Mouse (Mus musculus): ENCODE data around the gene Pde1c.

Pde1c gene

DNA sequence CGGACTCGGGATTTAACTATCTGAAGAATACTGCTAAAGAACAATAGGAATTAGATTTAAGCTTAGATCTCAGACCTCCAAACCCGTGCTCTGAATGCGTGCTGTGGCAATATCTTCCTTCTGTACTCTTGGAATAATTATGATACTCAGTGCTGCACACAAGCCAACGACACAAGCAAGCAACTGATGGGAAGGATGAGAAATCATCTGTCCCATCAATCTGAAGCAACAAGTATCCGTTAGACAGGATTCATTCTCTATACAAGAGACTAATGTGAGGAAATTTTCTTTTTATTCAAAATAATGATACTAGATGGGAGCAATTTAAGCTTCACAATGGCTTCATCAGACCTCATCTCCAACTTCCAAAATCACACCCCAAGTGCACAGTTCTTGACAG, 237.5 kb downstream of the Pde1c start:
- DNase-seq (ENCODE audit: low read depth, low spot score) = no peak

DNA sequence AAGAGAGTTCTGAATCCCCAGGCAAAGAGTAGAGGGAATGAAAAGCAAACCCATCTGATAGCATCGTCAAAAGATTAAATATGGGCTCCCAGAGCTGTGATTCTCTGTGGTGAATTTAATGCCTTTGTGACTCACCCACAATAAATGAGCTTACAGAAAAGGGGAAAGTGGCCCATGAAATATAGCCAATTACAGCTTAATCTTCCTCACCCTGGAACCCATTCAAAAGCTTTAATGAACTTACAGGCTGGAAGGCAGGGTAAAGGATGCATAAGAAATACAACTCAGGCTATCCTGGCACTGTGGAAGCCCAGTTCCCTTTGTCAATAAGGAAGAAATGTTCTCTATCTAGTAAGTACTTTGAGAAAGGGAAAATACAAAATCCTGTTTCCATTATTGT, 240.8 kb downstream of the Pde1c start:
- no peak for DNase-seq (ENCODE audit: low read depth, low spot score)

DNA sequence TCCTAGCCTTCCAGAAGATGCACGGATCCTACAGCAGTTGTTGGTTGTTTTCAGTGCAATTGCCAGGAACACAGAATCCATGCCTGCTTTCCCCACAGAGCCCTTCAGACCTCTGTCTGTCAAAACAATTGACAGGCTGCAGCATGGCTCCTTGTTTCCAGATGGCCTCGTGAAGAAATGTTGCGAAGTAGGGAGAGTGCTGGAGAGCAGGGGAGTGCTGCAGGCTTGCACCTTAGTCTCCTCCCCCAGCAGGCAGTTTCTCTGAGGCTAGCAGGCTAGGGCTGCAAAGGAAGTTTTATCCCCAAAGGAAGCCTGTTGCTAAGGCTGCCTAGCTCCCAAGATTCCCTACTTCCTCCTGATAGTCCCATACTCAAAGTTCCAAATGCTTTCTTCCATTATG, 246.1 kb downstream of the Pde1c start:
- DNase-seq (ENCODE audit: low read depth, low spot score) = no peak

DNA sequence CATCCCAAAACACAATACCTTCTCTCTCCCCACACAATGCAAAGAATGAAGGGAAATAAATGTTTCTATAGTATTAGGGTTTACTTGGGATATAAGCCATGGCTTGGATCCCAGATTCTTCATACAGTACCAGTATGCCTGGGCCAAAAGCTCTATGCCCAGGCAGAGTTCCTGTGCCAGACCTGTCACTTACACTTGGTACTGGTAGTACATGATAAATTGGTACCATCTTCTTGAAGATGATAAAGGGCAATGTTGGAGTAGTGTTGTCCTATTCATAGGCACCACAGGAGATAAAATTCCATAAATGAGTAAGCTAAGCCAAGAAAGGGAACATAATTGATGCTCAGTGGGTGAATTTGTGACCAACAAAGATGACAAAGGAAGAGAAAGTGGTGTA, 258.6 kb downstream of the Pde1c start:
- no peak for DNase-seq (ENCODE audit: low read depth, low spot score)

DNA sequence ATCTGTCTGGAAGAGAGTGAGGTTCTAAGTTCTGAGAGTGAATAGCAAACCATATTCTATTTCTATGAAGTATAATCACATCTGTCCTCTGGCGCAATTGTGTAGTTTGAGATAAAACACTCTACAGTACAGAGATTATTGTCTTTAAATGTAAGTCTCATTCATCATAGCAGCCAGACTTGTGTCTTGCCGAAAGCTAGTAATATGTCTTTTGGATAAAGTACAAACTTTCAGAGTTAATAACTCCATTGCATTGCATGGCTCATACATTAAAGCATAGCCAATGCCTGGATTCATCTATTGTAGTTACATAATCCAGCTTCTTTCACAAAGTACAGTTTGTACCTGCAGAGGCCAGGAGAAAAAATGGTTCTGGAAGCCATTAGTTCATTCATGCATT, 262.8 kb downstream of the Pde1c start:
- no peak for DNase-seq (ENCODE audit: low read depth, low spot score)

DNA sequence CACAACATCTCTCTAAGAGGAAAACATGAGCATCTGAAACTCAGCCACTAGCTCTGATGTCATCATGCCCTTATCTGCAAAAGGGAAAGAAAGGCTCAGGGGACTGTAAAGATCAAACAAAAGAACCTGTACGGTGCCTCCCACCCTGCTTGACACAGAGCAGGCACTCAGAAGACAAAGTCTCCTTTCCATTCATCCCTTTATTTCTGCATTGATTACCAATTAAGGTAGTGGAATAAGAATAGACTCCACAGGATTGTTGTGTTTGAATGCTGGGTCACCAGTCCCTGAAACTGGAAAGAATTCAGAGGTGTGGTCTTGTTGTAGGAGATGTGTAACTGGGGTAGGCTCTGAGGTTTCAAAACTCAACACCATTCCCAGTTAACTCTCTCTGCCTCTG, 276.7 kb downstream of the Pde1c start:
- no peak for DNase-seq (ENCODE audit: low read depth, low spot score)

DNA sequence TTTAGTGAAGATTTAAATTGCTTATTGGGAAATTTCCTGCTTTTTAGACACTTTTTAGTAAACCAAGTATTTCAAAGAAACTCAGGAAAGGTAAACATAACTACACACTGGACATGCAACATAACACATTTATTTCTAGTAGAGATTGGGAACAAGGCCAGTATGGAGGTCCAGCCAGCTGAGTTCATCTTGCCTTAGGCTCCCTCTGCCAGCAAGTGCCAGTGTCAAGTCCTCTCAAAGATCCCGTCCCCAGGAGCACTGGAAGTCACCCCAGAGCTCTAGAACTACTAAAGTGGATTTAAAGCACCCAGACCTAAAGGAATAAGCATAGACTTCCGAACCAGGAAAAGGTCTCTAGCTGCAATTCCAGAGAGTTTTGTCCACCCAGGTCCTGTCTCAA, 279.6 kb downstream of the Pde1c start:
- no peak for DNase-seq (ENCODE audit: low read depth, low spot score)

DNA sequence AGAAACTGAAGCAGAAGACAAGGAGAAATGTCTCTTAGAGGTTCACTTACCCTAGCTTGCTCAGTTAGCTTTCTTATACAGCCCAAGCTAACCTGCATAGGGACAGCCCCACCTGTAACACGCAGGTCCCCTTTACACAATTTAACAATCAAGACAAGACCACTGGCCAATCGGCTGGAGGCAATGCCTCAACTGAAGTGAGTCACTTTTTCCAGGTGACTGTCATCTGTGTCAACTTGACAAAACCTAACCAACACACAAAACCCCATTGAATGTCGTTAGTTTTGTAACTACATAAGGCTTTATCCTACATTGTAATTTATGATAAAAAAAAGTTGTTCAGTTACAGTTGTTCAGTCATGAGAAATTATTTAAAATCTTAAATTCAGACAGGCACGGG, 284.1 kb downstream of the Pde1c start:
- DNase-seq (ENCODE audit: low read depth, low spot score) = no peak

DNA sequence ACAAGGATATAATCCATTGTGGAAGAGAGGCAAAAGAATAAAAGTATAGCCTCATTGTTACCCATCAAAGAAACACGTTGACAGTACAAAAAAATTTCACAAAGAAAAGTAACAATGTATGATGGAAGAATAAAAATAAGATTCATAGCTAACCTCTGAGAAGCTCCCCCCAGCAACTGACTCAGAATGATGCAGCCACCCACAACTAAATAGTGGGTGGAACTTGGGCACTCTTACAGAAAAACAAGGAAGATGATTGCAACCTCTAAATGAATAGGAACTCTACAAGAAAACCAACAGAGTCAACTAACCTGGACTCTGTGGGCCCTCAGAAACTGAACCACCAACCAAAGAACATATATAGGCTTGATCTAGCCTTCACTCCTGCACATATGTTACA, 293.4 kb downstream of the Pde1c start:
- DNase-seq (ENCODE audit: low read depth, low spot score) = no peak

DNA sequence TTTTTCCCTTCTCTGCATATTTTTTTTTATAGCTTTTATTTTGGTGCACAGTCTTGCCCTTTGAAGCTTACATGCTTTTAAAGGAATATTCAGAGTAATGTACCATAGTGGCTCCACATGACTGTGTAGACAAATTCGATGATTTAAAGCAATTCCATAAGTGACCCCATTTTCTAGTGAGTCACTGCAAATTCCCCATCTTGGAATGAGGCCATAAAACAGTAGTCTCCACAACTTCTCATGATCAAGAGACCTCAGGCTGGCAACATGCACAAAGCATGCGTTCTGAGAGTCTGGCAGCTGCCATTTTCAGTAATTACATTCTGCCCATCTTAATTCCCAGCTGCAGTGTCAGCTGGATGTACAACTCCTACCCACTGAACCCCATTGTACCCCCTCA, 297.2 kb downstream of the Pde1c start:
- DNase-seq (ENCODE audit: low read depth, low spot score) = no peak

DNA sequence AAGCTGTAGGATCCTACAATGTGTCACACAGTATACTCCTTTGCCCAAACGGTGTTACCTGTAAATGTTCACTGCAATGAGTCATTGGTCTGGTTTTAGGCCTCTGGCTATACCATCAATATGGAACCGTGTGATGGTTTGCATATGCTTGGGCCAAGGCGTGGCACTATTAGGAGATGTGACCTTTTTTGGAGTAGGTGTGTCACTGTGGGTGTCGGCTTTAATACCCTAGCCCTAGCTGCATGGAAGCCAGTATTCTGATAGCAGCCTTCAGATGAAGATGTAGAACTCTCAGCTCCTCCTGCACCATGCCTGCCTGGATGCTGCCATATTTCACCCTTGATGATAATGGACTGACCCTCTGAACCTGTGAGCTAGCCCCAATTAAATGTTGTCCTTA, 304.4 kb downstream of the Pde1c start:
- no peak for DNase-seq (ENCODE audit: low read depth, low spot score)

DNA sequence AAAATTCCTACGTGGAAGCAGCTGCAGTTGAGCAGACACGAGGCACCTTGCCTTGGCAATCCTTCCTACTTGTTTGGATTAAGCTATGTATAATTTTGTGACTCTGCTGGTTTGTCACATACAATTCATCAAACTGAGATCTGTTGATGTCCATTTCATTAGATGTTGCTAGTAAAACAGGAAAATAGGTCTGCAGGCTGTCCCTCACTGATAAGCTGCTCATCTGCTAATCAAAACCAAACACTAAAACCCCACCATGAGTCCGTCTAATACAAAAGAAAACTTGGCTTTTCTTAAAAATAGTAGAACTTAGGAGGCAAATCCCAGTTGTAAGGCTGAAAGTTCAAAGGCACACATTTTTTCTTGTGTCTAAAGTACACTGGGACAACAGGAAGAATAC, 308.8 kb downstream of the Pde1c start:
- DNase-seq (ENCODE audit: low read depth, low spot score) = no peak

DNA sequence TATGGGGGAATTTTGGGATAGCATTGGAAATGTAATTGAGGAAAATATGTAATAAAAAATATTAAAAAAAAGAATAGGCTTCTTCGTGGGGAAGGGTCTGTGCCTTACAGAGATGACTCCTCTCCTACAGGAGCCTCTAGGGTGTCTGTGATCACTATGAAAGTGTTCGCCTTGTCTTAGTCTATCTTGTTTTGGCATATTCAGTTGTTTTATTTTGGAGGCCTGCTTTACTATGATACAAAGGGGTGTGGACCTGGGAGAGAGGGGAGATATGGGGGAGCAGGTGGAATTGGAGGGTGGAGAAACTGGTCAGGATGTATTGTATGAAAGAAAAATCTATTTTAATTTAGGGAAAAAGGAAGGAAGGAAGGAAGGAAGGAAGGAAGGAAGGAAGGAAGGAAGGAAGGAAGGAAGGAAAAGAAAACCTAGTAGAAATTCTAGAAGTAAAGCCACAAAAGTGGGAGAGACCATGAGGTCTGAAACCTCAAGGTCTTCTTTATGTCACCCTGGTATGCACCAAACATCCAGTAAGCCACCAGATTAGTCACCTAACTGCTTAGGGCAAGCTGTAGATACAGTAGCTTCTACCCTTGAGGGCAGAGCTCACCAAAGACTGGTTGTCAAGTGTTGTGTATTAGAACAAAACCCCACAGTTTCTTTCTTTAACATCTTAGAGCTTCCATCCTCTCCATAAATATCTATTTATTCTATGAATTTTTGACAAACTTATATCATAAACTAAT, 311.2 kb downstream of the Pde1c start:
- DNase-seq (ENCODE audit: low read depth, low spot score) = no peak

DNA sequence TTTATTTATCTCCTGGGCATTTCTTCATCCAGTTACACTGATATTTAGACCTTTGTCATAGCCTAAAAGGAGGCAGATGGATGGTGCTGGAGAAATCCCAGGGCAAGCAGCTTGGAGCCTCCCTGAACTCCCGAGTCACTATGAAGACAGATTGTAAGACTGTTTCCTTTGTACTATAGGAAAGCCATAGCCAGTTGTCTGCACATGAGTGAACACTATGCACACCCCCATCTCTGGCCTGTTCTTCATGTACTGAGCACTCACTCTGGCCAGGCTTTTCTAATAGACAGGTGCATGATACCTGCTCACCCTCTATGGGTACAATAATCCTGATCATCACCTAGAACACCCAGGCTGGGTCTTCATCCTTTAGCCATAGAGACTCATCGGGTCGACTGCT, 318.8 kb downstream of the Pde1c start:
- no peak for DNase-seq (ENCODE audit: low read depth, low spot score)

DNA sequence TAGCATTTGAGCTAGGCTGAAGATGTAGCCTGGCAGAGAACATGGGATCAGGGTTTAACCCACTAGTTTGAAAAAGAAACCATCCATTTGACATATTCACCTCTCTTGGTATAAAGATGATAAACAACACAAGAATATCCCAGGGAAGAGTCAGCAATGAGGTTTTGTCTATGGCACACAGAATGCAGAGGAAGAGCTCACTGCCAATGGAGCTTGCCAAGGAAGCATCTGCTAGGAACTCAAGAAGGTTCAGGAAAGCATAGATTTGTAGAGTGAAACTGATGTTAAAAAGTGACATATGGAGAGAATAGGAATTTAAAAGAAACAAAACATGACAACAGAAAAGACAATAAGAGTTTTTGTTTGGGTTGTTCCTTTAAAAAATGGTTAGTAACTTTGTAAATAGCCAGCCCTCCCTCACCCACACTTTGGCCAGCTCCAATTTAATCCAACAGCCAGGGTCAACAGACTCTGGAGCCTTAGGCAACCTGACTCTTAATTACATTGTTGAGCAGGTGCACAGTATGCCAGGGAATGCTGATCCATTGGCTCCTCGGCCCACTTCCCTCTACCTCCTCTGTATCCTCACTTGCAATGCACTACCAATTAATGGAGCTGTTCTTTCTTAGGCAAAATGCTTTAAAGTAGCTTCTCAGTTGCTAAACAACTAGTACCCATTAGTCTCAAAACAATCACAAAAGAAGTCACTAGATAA, 377.3 kb downstream of the Pde1c start:
- no peak for DNase-seq (ENCODE audit: low read depth, low spot score)

DNA sequence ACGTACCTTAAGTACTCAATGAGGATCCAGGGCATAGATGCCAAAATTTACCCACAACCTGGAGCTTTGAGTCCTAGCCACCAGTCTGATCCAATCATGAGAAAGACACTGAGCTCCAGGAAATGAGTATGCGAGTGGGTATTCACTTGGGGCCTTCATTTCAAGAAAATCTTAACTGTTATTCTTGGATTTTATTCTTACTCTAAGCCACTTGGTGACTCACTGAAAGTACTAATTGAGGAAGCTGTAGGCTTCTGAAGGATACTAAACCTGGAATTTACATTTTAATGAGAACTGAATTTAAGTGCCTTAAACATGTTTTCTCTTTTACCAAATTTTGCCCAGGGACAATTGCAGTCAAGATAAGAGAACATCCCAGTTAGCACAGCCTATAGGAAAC, 392.4 kb downstream of the Pde1c start:
- DNase-seq (ENCODE audit: low read depth, low spot score) = no peak

DNA sequence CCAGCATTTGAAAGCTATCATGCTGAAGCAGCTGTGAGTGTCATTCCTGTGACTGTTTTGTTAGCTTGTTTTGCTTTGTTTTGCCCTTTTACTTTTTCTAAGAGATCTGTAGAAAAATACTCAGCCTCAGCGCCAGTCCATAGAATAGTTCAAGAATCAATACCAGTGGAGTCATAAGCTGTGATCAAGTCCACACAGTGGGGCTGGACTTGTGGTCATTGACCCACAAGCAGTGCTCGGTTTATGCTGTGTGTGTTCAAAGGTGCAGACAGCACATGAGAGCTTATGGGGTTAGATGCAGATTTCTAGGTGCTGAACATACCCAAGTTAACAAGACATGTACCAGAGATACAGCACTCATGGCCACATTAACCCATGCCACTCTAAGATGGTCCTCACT, 396.7 kb downstream of the Pde1c start:
- no peak for DNase-seq (ENCODE audit: low read depth, low spot score)

DNA sequence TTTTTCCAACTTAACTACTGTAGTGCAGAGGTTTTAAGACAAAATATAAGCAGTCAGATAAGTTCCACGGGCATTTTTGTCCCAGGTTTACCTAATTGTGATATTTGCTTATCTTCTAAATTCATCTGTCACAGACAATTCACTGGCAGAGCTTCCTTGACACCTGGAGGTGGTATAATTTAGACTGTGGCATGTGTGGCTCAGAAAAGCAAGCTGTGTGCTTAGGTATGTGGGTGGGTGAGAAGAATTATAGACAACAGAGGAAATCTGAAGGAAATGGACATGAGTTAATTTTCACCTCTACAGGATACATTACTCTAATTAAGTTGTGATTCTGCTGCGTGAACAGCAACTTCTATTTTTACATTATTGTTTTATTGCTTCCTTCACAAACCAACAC, 400.2 kb downstream of the Pde1c start:
- DNase-seq (ENCODE audit: low read depth, low spot score) = no peak

DNA sequence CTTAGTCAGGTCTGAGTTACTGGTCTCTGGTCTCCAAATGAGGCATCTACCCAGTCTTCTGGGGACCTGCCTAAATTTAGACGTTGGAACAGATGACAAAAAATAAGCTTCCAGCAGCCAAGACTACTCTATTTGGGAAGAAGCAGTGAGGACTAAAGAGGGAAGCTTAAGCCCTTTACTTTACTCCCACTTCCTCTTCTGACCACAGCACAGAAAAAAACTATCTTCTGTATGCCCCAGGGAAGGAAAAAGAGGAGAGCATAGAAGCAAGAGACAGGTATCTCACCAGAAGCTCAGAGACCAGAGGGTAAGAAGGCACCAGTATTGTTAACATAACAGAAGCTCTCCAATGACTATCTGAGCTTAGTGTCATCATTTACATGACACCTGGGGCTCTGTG, 410.7 kb downstream of the Pde1c start:
- no peak for DNase-seq (ENCODE audit: low read depth, low spot score)

DNA sequence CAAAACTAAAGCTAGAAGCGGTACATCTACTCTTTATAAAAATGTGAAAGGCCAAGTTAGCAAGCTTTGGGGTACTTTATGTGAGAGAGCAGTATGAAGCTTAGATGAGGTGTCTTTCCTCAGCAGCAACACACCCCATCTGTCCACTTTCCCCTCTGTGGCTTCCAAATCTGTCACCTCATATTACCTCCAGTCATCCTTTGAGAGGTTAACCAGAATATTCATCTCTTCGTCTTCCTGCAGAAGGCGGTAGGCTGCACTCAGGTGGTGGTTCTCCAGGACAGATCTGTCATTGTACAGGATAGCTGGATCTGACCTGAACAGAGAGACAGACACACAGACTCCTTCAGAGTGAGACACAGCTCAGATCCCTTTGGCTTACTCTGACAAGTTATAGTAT, 412.1 kb downstream of the Pde1c start:
- DNase-seq (ENCODE audit: low read depth, low spot score) = no peak

DNA sequence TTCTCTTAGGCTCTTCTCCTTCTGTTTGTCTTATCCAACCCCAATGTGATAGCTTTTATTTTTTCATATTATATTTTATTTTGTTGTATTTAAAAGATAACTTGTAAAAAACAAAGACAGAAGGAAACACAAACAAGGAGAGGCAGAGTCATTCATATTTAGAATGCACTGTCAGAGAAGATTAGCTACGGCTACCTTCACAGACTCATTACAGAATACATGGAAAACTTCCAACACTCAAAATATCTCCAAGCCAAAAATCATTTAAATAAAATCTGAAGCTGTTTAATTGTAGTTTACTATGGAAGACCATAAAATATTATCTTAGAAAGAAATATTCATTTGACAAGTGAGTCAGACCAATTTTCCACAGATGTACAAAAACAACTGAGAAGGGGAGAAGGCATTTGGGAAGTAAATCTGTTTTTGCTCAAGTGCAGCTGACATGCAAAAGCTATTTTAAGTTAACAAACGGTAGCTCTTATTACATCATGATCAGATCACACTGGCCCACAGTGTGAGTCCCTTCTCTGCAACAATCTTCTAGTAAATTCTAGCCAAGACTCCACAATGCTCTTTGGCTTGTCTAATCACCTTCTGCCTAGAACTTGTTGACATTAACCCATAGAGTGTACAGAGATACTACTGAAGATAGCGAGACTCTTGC, 438.3 kb downstream of the Pde1c start:
- DNase-seq (ENCODE audit: low read depth, low spot score) = no peak

DNA sequence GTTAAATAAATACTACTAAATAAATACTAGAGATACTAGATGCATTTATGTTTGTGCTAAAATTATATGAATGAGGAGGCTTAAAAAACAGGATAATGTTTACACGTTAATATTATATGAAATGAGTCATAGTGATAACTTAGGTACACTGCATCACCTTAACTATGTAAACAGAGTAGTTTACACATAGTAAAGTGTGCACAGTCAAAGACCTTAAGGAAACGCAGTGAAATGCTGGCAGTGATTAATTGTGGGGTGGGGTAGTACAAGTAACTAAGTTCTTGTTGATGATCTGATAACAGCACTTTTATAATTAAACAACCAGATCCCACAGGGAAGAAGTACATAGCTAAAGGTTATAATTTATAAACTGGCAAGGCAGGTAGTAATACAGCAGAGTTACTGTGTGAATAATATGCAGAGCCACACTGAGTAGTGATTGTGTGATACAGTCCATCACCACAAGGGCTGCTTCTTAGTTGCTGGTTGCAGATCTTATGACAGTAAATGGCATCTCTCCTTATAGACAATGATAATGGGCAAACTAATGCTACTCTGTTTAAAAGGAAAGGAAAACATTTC, 469.3 kb downstream of the Pde1c start:
- DNase-seq (ENCODE audit: low read depth, low spot score) = no peak

DNA sequence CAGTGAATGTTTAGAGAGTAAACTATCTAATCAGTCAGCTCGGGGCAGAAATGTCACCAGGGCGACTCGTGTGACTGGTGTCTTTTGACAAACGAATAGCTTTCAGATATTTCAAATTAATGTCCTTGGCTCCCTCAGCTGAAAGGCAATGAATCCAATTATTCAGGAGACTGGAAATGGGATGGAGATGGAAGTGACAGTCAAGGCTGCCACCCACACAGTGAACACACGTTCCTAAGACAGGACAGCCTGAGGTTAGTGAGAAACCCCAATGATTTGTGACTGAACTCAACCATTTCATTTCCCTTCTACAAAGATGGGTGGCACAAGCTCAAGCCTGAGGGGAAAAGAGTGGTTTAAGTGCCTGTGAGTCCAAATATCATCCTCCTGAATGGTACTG, 470.5 kb downstream of the Pde1c start:
- DNase-seq (ENCODE audit: low read depth, low spot score) = no peak

All from embryo, embryonic 11.5 days (tissue).